Mouse (Mus musculus): ENCODE results near the gene Aldh8a1.

Gene Aldh8a1

GRCm38 (mm10) chr10:21367481-21367880 is 9.6 kb upstream of the Aldh8a1 start:
- no peak for DNase-seq (ENCODE audit: low spot score)

GRCm38 (mm10) chr10:21369586-21369985 is 7.5 kb upstream of the Aldh8a1 start:
- no peak for DNase-seq (ENCODE audit: low spot score)

- DNase-seq (ENCODE audit: low spot score): no peak
Observed at GRCm38 (mm10) chr10:21372271-21372670, 4.8 kb upstream of the Aldh8a1 start.

- peak; percentile 50 for DNase-seq (ENCODE audit: low spot score)
Observed at GRCm38 (mm10) chr10:21378196-21378944, 1.3 kb downstream of the Aldh8a1 start.

GRCm38 (mm10) chr10:21382914-21383313 is 5.8 kb downstream of the Aldh8a1 start:
- peak; percentile 92 for DNase-seq (ENCODE audit: low spot score)

GRCm38 (mm10) chr10:21385111-21385663 is 8.1 kb downstream of the Aldh8a1 start:
- no peak for DNase-seq (ENCODE audit: low spot score)

GRCm38 (mm10) chr10:21389075-21389474 is 12.0 kb downstream of the Aldh8a1 start:
- no peak for DNase-seq (ENCODE audit: low spot score)

- DNase-seq (ENCODE audit: low spot score): no peak
Observed at GRCm38 (mm10) chr10:21390440-21390839, 13.3 kb downstream of the Aldh8a1 start.

- DNase-seq (ENCODE audit: low spot score): no peak
Observed at GRCm38 (mm10) chr10:21391286-21391685, 14.2 kb downstream of the Aldh8a1 start.

- DNase-seq (ENCODE audit: low spot score): no peak
Observed at GRCm38 (mm10) chr10:21393390-21393789, 16.3 kb downstream of the Aldh8a1 start.

GRCm38 (mm10) chr10:21395426-21396139 is 18.5 kb downstream of the Aldh8a1 start:
- DNase-seq (ENCODE audit: low spot score): no peak

- DNase-seq (ENCODE audit: low spot score): peak; percentile 66
Observed at GRCm38 (mm10) chr10:21398873-21399425, 21.9 kb downstream of the Aldh8a1 start.

- no peak for DNase-seq (ENCODE audit: low spot score)
Observed at GRCm38 (mm10) chr10:21399622-21400021, 22.5 kb downstream of the Aldh8a1 start.

- DNase-seq (ENCODE audit: low spot score): no peak
Observed at GRCm38 (mm10) chr10:21400031-21400430, 22.9 kb downstream of the Aldh8a1 start.

- DNase-seq (ENCODE audit: low spot score): no peak
Observed at GRCm38 (mm10) chr10:21400453-21400852, 23.4 kb downstream of the Aldh8a1 start.

GRCm38 (mm10) chr10:21401259-21401658 is 24.2 kb downstream of the Aldh8a1 start:
- DNase-seq (ENCODE audit: low spot score): no peak

- no peak for DNase-seq (ENCODE audit: low spot score)
Observed at GRCm38 (mm10) chr10:21404822-21405221, 27.7 kb downstream of the Aldh8a1 start.

- no peak for DNase-seq (ENCODE audit: low spot score)
Observed at GRCm38 (mm10) chr10:21405707-21406534, 28.8 kb downstream of the Aldh8a1 start.

GRCm38 (mm10) chr10:21410711-21411110 is 33.6 kb downstream of the Aldh8a1 start:
- DNase-seq (ENCODE audit: low spot score): no peak

- DNase-seq (ENCODE audit: low spot score): no peak
Observed at GRCm38 (mm10) chr10:21411621-21412205, 34.6 kb downstream of the Aldh8a1 start.

GRCm38 (mm10) chr10:21415031-21415430 is 37.9 kb downstream of the Aldh8a1 start:
- DNase-seq (ENCODE audit: low spot score): no peak

All from MN1 (cell line).